Mouse (Mus musculus): Measurements from ENCODE around the gene Cttnbp2nl.

Gene Cttnbp2nl

GRCm38 (mm10) chr3:105014908-105015307 is 38.0 kb downstream of the Cttnbp2nl start:
- no peak for DNase-seq (ENCODE audit: low spot score in 2 of 2)

GRCm38 (mm10) chr3:105012696-105013313 is 40.1 kb downstream of the Cttnbp2nl start:
- DNase-seq (ENCODE audit: low spot score in 2 of 2) = no peak

- DNase-seq (ENCODE audit: low spot score in 2 of 2) = no peak
Measured at GRCm38 (mm10) chr3:105011883-105012282, 41.1 kb downstream of the Cttnbp2nl start.

GRCm38 (mm10) chr3:105010681-105011339 is 42.1 kb downstream of the Cttnbp2nl start:
- no peak for DNase-seq (ENCODE audit: low spot score in 2 of 2)

GRCm38 (mm10) chr3:105008070-105008469 is 44.9 kb downstream of the Cttnbp2nl start:
- DNase-seq (ENCODE audit: low spot score in 2 of 2) = no peak

- DNase-seq (ENCODE audit: low spot score in 2 of 2) = no peak
Measured at GRCm38 (mm10) chr3:105006101-105006500, 46.8 kb downstream of the Cttnbp2nl start.

GRCm38 (mm10) chr3:105005561-105006065 is 47.3 kb downstream of the Cttnbp2nl start:
- DNase-seq (ENCODE audit: low spot score in 2 of 2) = no peak

GRCm38 (mm10) chr3:105005011-105005410 is 47.9 kb downstream of the Cttnbp2nl start:
- no peak for DNase-seq (ENCODE audit: low spot score in 2 of 2)

GRCm38 (mm10) chr3:105003960-105004463 is 48.9 kb downstream of the Cttnbp2nl start:
- DNase-seq (ENCODE audit: low spot score in 2 of 2) = no peak

- no peak for DNase-seq (ENCODE audit: low spot score in 2 of 2)
Measured at GRCm38 (mm10) chr3:105001374-105001773, 51.6 kb downstream of the Cttnbp2nl start.

- DNase-seq (ENCODE audit: low spot score in 2 of 2) = no peak
Measured at GRCm38 (mm10) chr3:105000561-105000960, 52.4 kb downstream of the Cttnbp2nl start.

- no peak for DNase-seq (ENCODE audit: low spot score in 2 of 2)
Measured at GRCm38 (mm10) chr3:104997563-104997962, 55.4 kb downstream of the Cttnbp2nl start.

GRCm38 (mm10) chr3:104995707-104996106 is 57.2 kb downstream of the Cttnbp2nl start:
- DNase-seq (ENCODE audit: low spot score in 2 of 2) = no peak

- no peak for DNase-seq (ENCODE audit: low spot score in 2 of 2)
Measured at GRCm38 (mm10) chr3:104994415-104994841, 58.5 kb downstream of the Cttnbp2nl start.

- no peak for DNase-seq (ENCODE audit: low spot score in 2 of 2)
Measured at GRCm38 (mm10) chr3:104993800-104994199, 59.1 kb downstream of the Cttnbp2nl start.

- DNase-seq (ENCODE audit: low spot score in 2 of 2) = peak; percentile 90
Measured at GRCm38 (mm10) chr3:104992709-104993388, 60.1 kb downstream of the Cttnbp2nl start.

- no peak for DNase-seq (ENCODE audit: low spot score in 2 of 2)
Measured at GRCm38 (mm10) chr3:104991703-104992102, 61.2 kb downstream of the Cttnbp2nl start.

- no peak for DNase-seq (ENCODE audit: low spot score in 2 of 2)
Measured at GRCm38 (mm10) chr3:104987884-104988283, 65.1 kb downstream of the Cttnbp2nl start.

GRCm38 (mm10) chr3:104979735-104980134 is 73.2 kb downstream of the Cttnbp2nl start:
- no peak for DNase-seq (ENCODE audit: low spot score in 2 of 2)

- DNase-seq (ENCODE audit: low spot score in 2 of 2) = peak; percentile 82 to 88
Measured at GRCm38 (mm10) chr3:104967548-104968300, 85.2 kb downstream of the Cttnbp2nl start.

GRCm38 (mm10) chr3:104965991-104966554 is 86.9 kb downstream of the Cttnbp2nl start:
- no peak for DNase-seq (ENCODE audit: low spot score in 2 of 2)

Data from cerebellum, postnatal 4 days (tissue).